Mouse (Mus musculus) layer of hippocampus, adult 2 months (tissue): ENCODE measurements around the gene Cdk18. TPM values are rescaled to one million over a fixed set of nuclear protein-coding genes. Genes with fewer than 3 reads are reported as not detected.

Source experiments
- DNase-seq, 2 experiments: peaks; one replicate each; pipeline ENCODE4 v3.0.0; 2022; ENCODE audit warnings: low spot score in 2 of 2
- H3K27ac ChIP-seq: fragments of 200-600 bp; 2 replicates; pipeline ENCODE4 v1.8.1; 2022
- H3K4me3 ChIP-seq: fragments of 200-600 bp; 2 replicates; pipeline ENCODE4 v1.8.1; 2022; ENCODE audit warnings: mild to moderate bottlenecking
- CTCF ChIP-seq: fragments of 200-600 bp; conservative IDR thresholded peaks from 2 replicates; pipeline ENCODE4 v1.8.1; 2022; ENCODE audit warnings: antibody characterized with exemption, mild to moderate bottlenecking, moderate library complexity
- total RNA-seq, 2 experiments: library from RNA; stranded (reverse); gene quantifications; 2 replicates each; pipeline ENCODE4 v1.2.3; 2021

The Cdk18 gene
- total RNA-seq, 2 experiments from 2014 or later = 21.7 to 23.7 TPM

DNA sequence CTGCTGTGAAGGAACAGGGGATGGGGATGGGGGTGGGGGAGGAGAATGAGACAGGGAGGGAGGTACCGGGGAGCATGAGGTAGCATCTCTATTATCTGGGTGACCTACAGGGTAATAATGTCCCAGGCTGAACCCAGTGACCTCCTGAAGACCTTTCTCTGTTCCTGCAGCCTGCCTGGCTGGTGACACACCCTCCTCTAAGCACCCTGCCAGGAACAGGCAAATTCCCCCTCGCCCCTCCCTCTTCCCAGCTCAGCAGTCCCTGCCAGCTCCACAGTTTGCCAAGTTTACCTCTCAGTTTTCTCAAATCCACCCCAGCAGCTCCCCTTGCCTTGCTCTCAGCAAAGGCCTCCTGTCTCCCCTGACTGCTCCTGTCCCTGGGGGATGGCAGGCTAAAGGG lies 19.3 kb upstream of the Cdk18 start:
- TF ChIP-seq CTCF = no peak
- no peak overlapping the region for H3K27ac ChIP-seq
- no peak for DNase-seq
- H3K4me3 ChIP-seq = no peak overlapping the region

DNA sequence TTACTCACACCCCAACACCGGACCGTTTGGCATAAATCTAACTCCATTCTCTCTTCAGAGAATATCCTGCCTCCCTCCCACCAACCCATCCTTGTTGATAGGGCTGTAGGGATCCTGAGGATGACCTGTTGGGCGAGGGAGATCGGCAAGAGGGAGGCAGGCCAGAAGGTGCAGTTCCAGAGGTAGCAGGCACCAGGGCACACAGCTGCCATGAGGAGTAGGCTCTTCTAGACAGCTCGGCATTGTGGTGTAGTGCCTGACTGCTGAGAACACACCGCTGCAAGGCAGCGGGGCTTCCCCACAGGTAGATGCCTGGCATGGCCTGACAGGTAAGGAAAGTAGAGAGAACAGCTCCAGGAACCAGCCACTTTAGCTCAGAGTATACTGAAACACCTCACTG lies 18.3 kb upstream of the Cdk18 start:
- Histone ChIP-seq H3K4me3 (no peak overlapping the region), H3K27ac (no peak overlapping the region)
- TF ChIP-seq CTCF = no peak
- no peak for DNase-seq

DNA sequence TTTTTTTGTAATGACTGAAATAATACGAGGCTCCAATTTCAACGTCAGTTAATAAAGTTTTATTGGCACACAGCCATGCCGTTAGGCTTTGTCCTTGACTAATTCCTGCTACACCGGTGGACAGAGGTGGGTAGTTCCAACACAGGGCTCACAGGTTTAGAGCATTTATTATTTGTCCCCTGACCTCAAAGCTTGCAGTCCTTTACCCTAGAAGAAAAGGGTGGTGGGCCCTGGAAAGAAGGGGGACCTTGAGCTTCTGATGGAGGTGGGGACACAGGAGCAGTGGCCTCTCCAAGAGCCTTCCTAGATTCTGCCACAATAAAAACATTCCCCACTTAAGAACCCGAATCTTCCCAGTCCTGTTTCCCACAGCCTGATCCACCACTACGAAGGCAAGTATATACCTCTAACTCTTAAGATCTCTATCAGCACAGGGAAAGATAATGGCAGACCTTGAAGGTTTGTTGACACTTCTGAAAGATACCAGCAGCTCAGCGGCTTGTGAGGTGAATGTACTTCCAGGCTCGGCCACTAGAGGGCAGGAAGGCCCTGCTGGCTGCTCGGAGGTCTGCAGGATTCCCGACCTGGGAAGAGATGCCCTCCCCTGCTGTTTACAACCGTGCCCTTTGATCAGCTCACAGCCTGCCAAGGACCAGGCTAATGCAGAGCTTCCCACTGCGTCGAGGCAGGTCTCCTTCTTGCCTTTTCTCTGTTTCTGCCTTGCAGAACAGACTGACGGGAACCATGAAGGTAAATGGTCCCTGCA lies 17.7 kb upstream of the Cdk18 start:
- no peak overlapping the region for H3K4me3 ChIP-seq

DNA sequence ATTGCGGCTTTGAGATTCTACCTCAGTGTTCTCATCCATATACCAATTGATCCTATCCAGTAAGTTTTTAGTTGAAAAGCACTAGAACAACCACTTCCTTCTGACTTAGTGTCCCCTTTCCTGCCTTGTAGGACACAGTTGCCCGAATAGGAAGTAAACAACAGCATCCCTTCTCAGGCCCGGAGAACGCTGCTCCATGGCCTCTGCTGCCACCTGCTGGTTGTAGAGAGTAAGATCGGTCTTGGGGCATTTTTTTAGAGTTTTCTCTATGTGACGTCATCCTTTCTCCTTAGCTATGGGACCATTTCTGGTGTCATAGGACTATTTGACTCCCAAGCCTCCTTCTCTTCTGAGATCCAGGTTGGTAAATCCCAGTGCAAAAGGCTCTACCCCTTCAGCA lies 16.3 kb upstream of the Cdk18 start:
- TF ChIP-seq CTCF = peak; percentile 92

More for the DNA sequence above, 17.7 kb upstream of the Cdk18 start:
- no peak overlapping the region for H3K27ac ChIP-seq
- TF ChIP-seq CTCF = peak; percentile 98
- peak; percentile 78 to 95 for DNase-seq

DNA sequence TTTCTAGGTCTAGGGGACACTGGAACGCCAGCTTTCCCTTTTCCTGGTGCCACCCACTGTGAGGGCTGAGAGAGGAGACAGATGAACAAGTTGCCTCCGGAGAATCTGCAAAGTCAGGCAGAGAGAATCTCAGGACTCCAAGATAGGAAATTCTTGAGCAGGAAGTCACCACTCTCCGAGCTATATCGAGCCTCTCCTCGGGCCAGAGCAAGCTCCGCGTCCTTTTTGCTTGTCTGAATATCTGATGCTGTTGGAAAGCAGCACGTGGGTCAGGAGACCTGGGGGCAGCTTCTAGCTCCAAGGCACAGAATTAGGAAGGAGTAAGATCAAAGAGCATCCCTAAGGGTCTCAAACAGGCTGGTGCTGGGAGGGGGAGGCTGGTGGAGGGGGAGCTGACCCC lies 14.2 kb upstream of the Cdk18 start:
- DNase-seq = no peak

More for the DNA sequence above, 16.3 kb upstream of the Cdk18 start:
- Histone ChIP-seq H3K27ac (no peak overlapping the region), H3K4me3 (no peak overlapping the region)
- DNase-seq = peak; percentile 74 to 85

DNA sequence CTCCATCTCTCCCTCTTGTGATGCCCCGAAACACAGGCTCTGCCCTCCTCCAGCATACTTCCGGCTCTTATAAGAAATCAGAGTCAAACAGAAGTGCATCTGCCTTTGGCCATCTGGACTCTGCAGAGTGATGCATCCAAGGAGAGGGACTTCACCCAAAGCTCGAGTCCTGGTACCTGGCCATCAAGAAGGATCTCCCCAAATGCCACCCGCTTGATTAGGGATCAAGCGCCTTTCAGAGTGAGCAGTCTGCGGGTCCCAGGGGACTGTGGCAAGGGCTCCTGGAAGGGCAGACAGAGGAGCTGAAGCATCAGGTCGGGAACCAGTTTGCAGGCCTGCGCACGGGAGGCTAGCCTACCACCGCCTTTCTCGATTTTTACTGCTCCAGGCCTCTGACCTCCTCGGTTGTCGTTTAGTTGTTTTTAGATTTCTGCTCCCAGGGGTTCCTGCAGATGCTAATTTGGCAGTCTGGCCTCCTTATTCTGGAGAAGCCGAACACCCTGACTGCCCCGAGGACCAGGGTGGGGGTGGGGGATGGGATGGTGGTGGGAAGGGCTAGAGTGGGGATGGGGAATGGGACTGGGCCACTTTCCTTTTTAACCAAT lies 13.7 kb upstream of the Cdk18 start:
- DNase-seq = no peak
- TF ChIP-seq CTCF = no peak
- H3K4me3 ChIP-seq = no peak overlapping the region
- H3K27ac ChIP-seq = no peak overlapping the region

More for the DNA sequence above, 14.2 kb upstream of the Cdk18 start:
- no peak for TF ChIP-seq CTCF
- no peak overlapping the region for H3K4me3 ChIP-seq
- no peak overlapping the region for H3K27ac ChIP-seq

DNA sequence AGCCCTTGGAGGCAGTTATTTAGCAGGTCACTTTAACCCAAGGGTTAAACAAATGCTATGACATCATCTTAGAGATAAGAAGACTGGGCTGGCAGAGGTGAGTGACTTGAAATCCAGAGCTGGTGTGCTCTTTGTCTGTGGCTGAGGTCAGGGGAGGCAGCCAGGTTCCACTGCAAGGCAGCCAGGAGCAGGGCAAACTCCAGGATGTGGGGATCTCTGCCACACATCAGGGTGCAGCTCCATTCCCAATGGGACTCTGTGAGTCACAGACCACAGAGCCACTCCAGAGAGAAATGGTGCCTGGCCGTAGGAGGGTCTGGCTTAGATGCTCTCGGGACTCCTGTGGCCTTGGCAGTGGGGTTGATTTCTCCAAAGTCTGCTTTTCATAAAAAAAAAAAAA lies 12.4 kb upstream of the Cdk18 start:
- DNase-seq = no peak
- no peak overlapping the region for H3K27ac ChIP-seq
- no peak for TF ChIP-seq CTCF

DNA sequence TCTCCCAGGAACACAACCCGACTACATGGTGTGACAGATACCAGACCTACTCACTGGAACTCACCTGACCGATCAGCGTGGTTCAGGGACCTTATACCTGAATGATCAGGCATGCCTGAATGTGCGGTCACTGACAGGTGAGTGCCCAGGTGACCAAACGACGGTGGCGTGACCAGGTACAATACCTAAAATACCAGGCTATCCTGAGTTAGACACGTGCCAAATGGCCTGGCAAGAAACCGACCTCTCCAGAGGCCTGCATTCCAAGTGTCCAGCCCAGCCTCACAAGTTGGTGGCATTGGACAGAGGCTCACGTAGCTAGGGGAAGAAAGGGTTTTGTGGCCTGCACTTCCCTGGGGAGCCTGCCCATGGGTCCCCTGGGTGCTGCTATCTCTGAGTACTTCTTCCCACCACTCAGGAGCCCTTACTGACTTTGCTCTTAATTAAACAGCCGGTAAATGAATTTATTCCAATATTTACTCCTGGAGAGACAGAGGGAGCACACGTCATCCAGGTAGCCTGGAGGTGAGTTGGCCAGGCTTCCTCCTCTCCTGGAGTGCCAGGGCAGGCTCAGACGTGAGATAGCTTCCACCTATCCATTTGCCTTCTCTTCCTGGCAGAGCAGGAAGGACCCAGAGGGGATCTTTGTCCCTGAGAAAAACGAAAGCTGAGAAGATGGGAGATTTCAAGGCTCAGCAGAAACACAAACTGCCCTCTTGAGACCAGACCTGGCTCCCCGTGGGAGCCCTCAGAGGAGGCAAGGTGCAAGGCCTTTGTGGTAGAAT lies 11.5 kb upstream of the Cdk18 start:
- DNase-seq = no peak
- Histone ChIP-seq H3K4me3 (no peak overlapping the region), H3K27ac (no peak overlapping the region)
- no peak for TF ChIP-seq CTCF

More for the DNA sequence above, 12.4 kb upstream of the Cdk18 start:
- no peak overlapping the region for H3K4me3 ChIP-seq

DNA sequence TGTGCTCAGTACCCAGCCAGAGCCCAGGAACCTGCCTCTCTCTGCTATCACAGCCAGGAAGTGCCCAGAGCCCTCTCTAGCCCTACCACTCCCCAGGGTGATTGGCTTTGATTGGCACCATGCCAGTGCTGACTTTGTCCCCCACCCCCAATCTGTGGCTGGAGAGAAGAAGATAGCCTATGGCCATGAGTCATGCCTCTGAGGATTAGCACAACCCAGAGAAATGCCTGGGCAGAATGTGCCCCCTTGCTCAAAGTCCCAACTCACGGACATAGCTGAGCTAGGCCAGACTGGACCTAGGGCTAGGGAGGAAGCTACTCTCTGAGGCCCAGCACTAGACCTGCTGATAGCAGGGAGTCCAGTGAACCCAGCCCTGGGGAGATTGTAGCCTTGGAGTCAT lies 10.7 kb upstream of the Cdk18 start:
- Histone ChIP-seq H3K4me3 (no peak overlapping the region), H3K27ac (no peak overlapping the region)
- DNase-seq = no peak
- TF ChIP-seq CTCF = no peak

DNA sequence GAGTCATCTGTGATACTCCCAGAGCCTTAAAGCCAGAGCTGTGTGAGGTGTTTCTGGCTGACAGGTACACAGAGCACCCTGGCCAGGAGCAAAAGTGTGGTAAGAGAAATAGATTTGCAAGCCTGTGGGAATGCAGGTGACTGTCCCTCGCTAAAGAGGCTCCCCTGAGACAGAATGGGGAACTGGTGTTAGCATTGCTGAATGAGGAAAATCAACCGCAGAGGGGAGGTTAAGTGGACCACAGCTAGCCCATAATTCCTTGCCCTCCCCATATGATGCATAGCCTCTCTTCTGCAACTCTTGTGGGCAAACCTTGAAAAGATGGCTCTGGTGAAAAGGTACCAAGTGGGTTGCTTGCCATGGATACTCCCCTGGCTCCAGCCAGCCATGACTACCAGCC lies 9.9 kb upstream of the Cdk18 start:
- Histone ChIP-seq H3K27ac (no peak overlapping the region), H3K4me3 (no peak overlapping the region)
- DNase-seq = no peak
- no peak for TF ChIP-seq CTCF

DNA sequence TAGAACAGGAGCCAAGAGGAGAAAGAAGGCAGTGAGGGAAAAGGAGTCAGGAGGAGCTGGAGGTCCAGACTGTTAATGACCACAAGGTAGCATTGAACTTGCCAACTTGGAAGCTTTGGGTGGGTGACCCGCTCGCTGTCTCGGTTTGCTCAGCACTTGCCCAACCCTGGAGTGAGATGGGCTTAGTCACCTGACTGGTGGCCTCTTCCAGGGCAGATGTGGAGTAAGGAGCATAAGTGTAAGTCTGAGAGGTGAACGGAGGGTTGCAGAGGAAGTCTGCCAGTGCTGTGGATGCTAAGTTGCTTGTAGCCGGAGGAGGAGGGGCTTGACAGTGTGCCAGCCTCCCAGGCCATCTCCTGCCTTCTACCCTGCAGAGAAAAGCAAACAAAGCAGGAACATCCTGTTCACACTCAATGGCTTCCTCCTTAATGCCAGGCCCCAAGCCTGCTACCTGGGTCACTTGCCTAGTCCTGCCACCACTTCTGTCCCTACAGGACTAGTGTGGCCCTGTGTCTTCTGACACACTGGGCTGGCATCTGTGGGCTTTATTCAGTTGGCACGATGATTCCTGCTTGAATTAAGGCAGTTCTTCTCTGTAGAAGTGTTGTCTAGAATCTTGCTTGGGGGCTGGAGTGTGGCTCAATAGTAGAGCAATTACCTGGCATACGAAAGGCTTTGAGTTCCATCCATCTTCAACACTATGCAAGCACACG lies 6.6 kb upstream of the Cdk18 start:
- no peak for DNase-seq
- TF ChIP-seq CTCF = no peak
- Histone ChIP-seq H3K4me3 (no peak overlapping the region), H3K27ac (no peak overlapping the region)

DNA sequence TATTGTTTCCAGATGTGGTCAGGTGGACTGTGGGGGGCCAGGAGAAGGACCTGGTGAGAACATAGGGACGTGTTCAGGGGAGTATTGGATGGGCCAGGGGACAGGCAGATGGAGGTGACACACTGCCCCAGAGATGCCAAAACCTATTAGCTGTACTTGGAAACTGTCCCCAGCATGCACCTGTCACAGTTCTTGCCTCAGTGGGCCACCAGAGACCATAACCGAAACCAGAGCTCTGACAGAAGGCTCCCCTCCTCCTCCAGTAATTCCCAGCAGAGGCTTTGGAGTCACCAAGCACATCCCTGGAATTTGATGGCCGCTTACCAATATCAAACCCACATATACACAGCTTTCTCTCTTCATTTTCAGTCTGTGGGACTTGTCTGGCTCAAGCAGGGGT lies 5.4 kb upstream of the Cdk18 start:
- Histone ChIP-seq H3K27ac (peak overlapping the region; percentile 79), H3K4me3 (no peak overlapping the region)
- TF ChIP-seq CTCF = no peak
- peak in 1 of 2 experiments; percentile 18 for DNase-seq

DNA sequence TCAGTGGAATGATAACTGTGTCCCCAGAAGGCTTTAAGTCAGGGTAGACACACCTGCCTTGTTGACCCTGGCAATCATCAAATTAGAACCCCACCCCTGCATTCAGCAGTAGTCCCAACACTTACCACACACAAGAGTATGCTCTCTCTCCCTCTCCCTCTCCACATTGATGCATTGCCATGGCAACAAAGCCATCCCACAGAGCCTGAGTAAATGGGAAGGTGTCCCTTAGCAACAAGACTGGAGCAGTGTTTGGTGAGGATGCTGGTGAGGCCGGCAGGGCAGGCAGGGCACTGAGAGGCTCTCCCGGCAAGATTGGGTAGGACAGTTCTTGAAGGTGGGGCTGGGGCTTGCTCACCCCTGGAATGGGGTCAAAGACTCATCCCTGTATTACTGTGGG lies 4.7 kb upstream of the Cdk18 start:
- no peak for TF ChIP-seq CTCF
- H3K4me3 ChIP-seq = no peak overlapping the region
- H3K27ac ChIP-seq = peak overlapping the region; percentile 79
- peak; percentile 57 to 82 for DNase-seq
